Mouse (Mus musculus) C3H10T1/2 (cell line): ENCODE data around the gene Cep295. TPM values are rescaled to one million over a fixed set of nuclear protein-coding genes. Genes with fewer than 3 reads are reported as not detected.

Experiments
- polyA plus RNA-seq, 2 experiments: library from polyadenylated mRNA; unstranded; fragments of >200 nt; fragmentation: generic; extraction: Trizol; gene quantifications; one replicate each; pipeline ENCODE4 v1.2.1; 2012; ENCODE audit warnings: missing spikeins in 2 of 2

The Cep295 gene
- polyA plus RNA-seq: 1 to 10 TPM in 1 of 2 experiments, under 1 TPM in 1; 0.29 to 2.7 TPM

DNA sequence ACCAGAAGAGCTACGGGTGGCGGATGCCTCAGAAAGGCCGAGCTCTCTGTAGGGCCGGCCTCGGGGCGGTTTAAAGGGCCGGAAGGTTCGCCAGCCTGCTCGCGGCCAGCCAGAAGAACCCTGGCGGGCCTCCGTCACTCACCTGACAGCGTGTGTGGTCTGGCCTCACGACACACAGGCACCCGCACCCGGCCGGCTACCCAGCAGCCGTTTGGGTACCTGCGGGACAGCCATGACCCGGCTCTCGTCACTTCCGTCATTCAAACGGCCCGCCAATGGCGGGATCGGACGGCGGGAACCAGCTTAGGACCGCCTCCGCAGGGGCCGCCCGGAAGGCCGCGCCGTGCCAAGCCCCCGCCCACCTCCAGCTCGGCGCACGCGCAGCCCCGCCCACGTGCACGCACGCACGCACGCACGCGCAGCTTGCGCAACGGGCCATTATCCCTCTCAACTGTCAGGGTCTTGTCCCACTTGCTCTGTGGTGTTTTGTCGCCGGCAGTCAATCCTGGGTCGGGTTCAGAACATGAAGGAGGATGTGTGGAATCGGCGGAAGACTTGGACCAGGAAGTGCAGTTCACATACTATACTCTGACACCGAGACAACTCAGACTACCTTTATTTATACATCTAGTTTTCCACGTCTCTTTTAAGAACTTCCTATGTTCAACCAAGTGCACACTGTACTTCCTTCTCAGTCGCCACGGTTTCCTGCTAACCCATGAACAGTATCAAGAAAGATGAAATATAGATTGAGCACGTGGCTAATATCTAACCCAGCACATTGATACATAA is at the start of gene Cep295:
Gene Cep295, minus strand, starts transcription at position 305 of the 792 bp plus-strand sequence.

DNA sequence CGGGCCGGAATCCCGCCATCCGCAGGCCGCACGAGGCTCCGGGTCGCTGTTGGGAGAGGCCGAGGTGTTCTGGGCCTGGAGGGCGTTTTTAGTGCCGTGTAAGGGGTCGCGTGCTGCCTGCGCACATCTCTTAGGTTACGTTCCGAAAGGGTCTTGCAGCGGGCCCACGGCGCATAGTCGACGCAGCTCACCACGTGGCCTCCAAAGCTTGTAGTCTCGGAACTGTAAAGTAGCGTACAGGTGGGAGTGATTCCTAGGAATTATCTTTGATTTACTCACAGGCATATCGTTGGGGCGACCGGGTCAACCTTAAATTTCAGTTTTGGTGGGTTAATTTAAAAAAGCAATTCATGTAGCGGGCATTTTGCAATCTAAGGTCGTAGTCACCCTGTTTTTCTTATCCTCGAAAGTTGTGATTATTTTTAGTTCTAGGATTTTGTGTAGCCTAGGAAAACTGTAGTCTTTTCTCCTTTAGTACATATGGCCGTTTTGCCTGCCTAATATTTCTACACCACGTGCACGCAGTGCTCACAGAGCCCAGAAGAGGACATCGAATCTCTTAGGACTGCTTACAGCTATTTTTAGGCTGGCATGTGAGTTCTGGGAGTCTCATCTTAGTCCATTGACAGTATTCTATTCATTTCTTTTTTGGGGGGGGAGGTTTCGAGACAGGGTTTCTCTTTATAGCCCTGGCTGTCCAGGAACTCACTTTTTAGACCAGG is 51.0 kb downstream of the Cep295 start, which contains the start of gene 4931406C07Rik:
Gene 4931406C07Rik, minus strand, starts transcription at position 51 of the 722 bp plus-strand sequence.

DNA sequence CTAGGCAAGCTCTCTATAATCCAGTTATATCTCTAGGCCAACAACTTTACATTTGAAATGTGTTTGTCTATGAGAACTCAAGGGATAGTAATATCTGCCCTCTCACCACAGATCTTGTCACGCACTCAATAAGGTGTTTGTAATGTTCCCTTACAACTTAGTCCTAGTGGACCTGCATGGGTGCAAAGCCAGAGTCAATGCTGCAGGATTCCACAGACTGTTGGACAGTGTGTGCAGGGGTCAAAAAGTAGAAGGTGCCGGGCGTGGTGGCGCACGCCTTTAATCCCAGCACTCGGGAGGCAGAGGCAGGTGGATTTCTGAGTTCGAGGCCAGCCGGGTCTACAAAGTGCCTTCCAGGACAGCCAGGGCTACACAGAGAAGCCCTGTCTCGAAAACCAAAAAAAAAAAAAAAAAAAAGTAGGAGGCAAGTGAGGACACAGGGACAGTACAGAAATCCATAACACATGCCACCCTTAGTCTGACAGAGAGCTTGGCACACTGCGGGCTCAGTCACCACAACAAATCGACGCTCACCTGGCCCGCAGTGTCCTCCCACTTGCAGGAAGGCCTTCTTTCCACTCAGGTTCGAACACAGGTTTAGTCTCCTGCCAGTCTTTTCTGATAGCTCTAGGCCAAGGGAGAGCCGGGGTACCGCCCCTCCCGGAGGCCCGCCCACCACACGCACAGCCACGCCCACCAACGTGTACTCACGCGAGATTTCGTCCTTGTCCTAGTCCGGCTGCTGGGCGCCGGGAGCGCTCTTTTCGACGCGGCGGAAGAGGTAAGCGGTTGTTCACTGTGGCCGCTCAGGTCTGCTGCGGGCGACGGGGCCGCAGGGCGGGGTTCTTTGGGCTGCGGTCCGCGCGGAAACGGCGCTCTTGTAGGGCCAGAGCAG is 51.8 kb downstream of the Cep295 start, which contains the start of gene Taf1d:
Gene Taf1d, plus strand, starts transcription at position 712 of the 895 bp plus-strand sequence.

DNA sequence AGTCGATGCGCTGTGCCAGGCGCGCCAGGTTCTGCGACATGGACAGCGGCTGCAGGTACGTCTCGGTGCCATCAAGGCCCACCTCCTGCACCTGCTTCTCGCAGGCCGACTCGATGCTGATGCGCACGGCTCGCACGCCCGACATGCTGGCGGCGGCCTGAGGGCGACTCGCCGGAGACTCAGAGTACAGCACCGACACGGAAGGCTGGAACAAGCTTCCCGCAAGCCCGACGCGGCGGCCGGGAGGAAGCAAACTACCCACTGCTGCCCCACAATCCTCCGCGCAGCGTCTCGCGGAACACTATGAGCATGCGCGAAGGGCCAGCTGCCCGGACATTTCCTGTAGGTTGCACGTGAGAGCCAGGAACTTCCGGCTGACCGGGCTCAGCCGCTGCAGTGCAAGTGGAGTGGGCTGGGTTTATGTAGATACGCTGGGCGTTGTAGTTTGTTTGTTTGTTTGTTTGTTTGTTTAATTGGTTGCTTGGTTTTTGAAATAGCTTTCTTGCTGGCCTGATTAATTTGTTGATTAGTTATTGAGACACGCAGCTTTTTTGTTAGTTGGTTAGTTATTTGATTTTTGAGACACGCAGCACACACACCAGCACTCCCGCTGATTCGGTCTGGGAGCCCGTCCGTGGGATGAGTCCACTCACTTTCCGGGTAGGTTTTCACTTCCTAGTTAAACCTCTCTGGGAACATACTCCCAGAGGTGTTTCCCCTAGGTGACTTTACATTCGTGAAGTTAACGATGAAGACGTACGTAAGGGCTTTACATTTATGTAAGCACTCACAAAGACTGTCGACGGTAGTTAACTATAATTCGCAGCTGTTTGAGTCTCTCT is 77.7 kb downstream of the Cep295 start, which contains the start of gene Med17:
Gene Med17, minus strand, starts transcription at position 283 of the 842 bp plus-strand sequence.

Other genes with a start within 250 kb of the Cep295 start
- not detected for gene Hephl1, start 245.7 kb downstream of the Cep295 start, polyA plus RNA-seq
- gene Vstm5, start 118.7 kb downstream of the Cep295 start, polyA plus RNA-seq: not detected
- gene Med17, start 77.9 kb downstream of the Cep295 start, polyA plus RNA-seq: 10 to 100 TPM in 1 of 2 experiments, 1 to 10 TPM in 1; 6.3 to 22.1 TPM
- 10 to 100 TPM; 14.1 to 25.2 TPM for gene Taf1d, start 51.6 kb downstream of the Cep295 start, polyA plus RNA-seq
- gene 4931406C07Rik, start 51.3 kb downstream of the Cep295 start, polyA plus RNA-seq: 10 to 100 TPM in 1 of 2 experiments, under 1 TPM in 1; 0.94 to 18.5 TPM
- 10 to 100 TPM; 20.4 to 25.3 TPM for gene Smco4, start 135.6 kb upstream of the Cep295 start, polyA plus RNA-seq